Mouse (Mus musculus) cortical plate, adult 2 months (tissue): ENCODE data around the gene Lce1a1. TPM values are rescaled to one million over a fixed set of nuclear protein-coding genes. Genes with fewer than 3 reads are reported as not detected.
"Not testable (repeated sequence)": the region's sequence is repeated elsewhere in the genome, so short reads cannot be mapped to it uniquely, and the experiment has no call there.

ENCODE experiments used
- H3K27ac ChIP-seq: fragments of 200-500 bp; 2 replicates; pipeline ENCODE4 v1.5.1; 2012; ENCODE audit warnings: low read length, control low read depth, inconsistent platforms; ENCODE audit not compliant: insufficient read depth
- H3K4me1 ChIP-seq: fragments of 200-500 bp; 2 replicates; pipeline ENCODE4 v1.6.1; 2011; ENCODE audit warnings: low read length; ENCODE audit not compliant: control insufficient read depth, insufficient read depth
- H3K4me3 ChIP-seq: fragments of 200-500 bp; 2 replicates; pipeline ENCODE4 v1.5.1; 2011; ENCODE audit warnings: mild to moderate bottlenecking, low read length, control low read depth; ENCODE audit not compliant: insufficient read depth
- CTCF ChIP-seq: fragments of 200-500 bp; IDR thresholded peaks from 2 replicates; pipeline ENCODE4 v1.5.1; 2011; ENCODE audit warnings: mild to moderate bottlenecking, control low read depth, low read length; ENCODE audit not compliant: insufficient read depth; ENCODE audit errors: extremely low read depth
- POLR2A ChIP-seq: fragments of 200-500 bp; IDR thresholded peaks from 2 replicates; pipeline ENCODE4 v1.6.1; 2011; ENCODE audit warnings: mild to moderate bottlenecking, low read length, control low read depth; ENCODE audit not compliant: insufficient read depth; ENCODE audit errors: extremely low read depth
- polyA plus RNA-seq: library from polyadenylated mRNA; depleted of rRNA; stranded (reverse); fragments of >200 nt; gene quantifications from 2 replicates; pipeline ENCODE4 v1.2.3, GENCODE M21; 2012; rRNA removed

Gene Lce1a1
- polyA plus RNA-seq = not detected in 2 replicates

GRCm38 (mm10) chr3:92648207-92648606 lies at the start of gene Lce1a1:
Lce1a1 (minus strand) TSS chr3:92648307.
- H3K4me1 ChIP-seq = no peaks in the 10 kb centered on the region
- no peak within 1 kb of the TSS for H3K4me3 ChIP-seq
- TF ChIP-seq CTCF = no peak
- no peak for TF ChIP-seq POLR2A
- no peak within 1 kb of the TSS for H3K27ac ChIP-seq

- TF ChIP-seq POLR2A (no peak), CTCF (no peak)
- no peaks in the 10 kb centered on the region for H3K4me1 ChIP-seq
These were observed 46.5 kb upstream of the Lce1a1 start for GRCm38 (mm10) chr3:92694613-92695012.

GRCm38 (mm10) chr3:92691688-92692087 lies 43.6 kb upstream of the Lce1a1 start:
- Histone ChIP-seq H3K4me3 (no peak overlapping the region), H3K27ac (no peak overlapping the region), H3K4me1 (no peaks in the 10 kb centered on the region)
- no peak for TF ChIP-seq POLR2A
- no peak for TF ChIP-seq CTCF

More at GRCm38 (mm10) chr3:92694613-92695012, 46.5 kb upstream of the Lce1a1 start:
- Histone ChIP-seq H3K27ac (no peak overlapping the region), H3K4me3 (no peak overlapping the region)

GRCm38 (mm10) chr3:92689154-92689553 lies 41.0 kb upstream of the Lce1a1 start:
- not testable (repeated sequence) for H3K4me1 ChIP-seq, H3K4me3 ChIP-seq, H3K27ac ChIP-seq

- no peaks in the 10 kb centered on the region for H3K4me1 ChIP-seq
- no peak within 1 kb of the TSS for H3K27ac ChIP-seq
- H3K4me3 ChIP-seq = no peak within 1 kb of the TSS
- TF ChIP-seq POLR2A = no peak
- TF ChIP-seq CTCF = no peak
These were observed 39.0 kb upstream of the Lce1a1 start, which contains the start of gene Lce1d for GRCm38 (mm10) chr3:92687110-92687509. Lce1d (minus strand) TSS chr3:92687210.

- Histone ChIP-seq H3K27ac (no peak within 1 kb of the TSS), H3K4me3 (no peak within 1 kb of the TSS), H3K4me1 (no peaks in the 10 kb centered on the region)
- TF ChIP-seq POLR2A = no peak
- TF ChIP-seq CTCF = no peak
These were observed 30.8 kb upstream of the Lce1a1 start, which contains the start of gene Lce1c for GRCm38 (mm10) chr3:92678947-92679346. Lce1c (plus strand) TSS chr3:92679247.

GRCm38 (mm10) chr3:92670215-92670614 lies 22.1 kb upstream of the Lce1a1 start, which contains the start of gene Lce1a2:
Lce1a2 (minus strand) TSS chr3:92670315.
- Histone ChIP-seq H3K4me1 (no peaks in the 10 kb centered on the region), H3K27ac (no peak within 1 kb of the TSS), H3K4me3 (no peak within 1 kb of the TSS)
- TF ChIP-seq CTCF (no peak), POLR2A (no peak)

GRCm38 (mm10) chr3:92656826-92657225 lies 8.7 kb upstream of the Lce1a1 start, which contains the start of gene Lce1b:
Lce1b (minus strand) TSS chr3:92656926.
- no peak for TF ChIP-seq POLR2A
- Histone ChIP-seq H3K4me3 (no peak within 1 kb of the TSS), H3K27ac (no peak within 1 kb of the TSS), H3K4me1 (no peaks in the 10 kb centered on the region)

GRCm38 (mm10) chr3:92639854-92640253 lies 8.3 kb downstream of the Lce1a1 start:
- H3K4me3 ChIP-seq = no peak overlapping the region
- TF ChIP-seq POLR2A = no peak
- TF ChIP-seq CTCF = no peak
- no peak overlapping the region for H3K27ac ChIP-seq
- no peaks in the 10 kb centered on the region for H3K4me1 ChIP-seq

GRCm38 (mm10) chr3:92638653-92638991 lies 9.5 kb downstream of the Lce1a1 start:
- no peak overlapping the region for H3K27ac ChIP-seq
- TF ChIP-seq CTCF (no peak), POLR2A (no peak)
- H3K4me3 ChIP-seq = no peak overlapping the region
- H3K4me1 ChIP-seq = no peaks in the 10 kb centered on the region
